Mouse (Mus musculus) embryonic stem cell, embryonic (primary cell): ENCODE data around the gene Sart1.

Experiments used
- CTCF ChIA-PET, 4 experiments: fragments of 300-600 bp in 2 of 4; fragments of 350-600 bp in 2 of 4; sonication (Branson Sonifier 250); formaldehyde crosslinking; loops; one replicate each; lab custom pipeline; 2022; ENCODE audit warnings: inconsistent platforms in 2 of 4; lab: Charles Lee
- POLR2A ChIA-PET, 4 experiments: fragments of 300-600 bp in 2 of 4; fragments of 350-600 bp in 2 of 4; sonication (Branson Sonifier 250); formaldehyde crosslinking; loops; one replicate each; lab custom pipeline; 2022; ENCODE audit warnings: antibody characterized with exemption in 4 of 4, inconsistent platforms in 1 of 4; lab: Charles Lee

The Sart1 gene

GRCm38 (mm10) chr19:5372724-5373123 lies 15.8 kb downstream of the Sart1 start:
- ChIA-PET POLR2A (interaction anchor here in 2 of 4 experiments (1.0 to 4.3 kb wide), 3 partner anchors 10 to 16 kb away, joined by 3 to 13 read pairs (median 10); partner anchors contain the start of gene Sart1 (in 1 of the 2)), CTCF (no interaction called here)

GRCm38 (mm10) chr19:5370932-5371331 lies 17.6 kb downstream of the Sart1 start:
- ChIA-PET CTCF (interaction anchor here (0.6 to 1.6 kb wide), 24 partner anchors 10 to 1312 kb away, joined by 3 to 11 read pairs (median 4); partner anchors contain the start of genes Sart1 (in 2 of the 4), Ehbp1l1 (in 1 of the 4) and Sf1 (in 1 of the 4)), POLR2A (interaction anchor here in 3 of 4 experiments (0.6 to 4.3 kb wide), 24 partner anchors 8 to 1611 kb away, joined by 3 to 13 read pairs (median 4); partner anchors contain the start of genes Drap1 (in 2 of the 3), Sart1 (in 2 of the 3), AI837181 (in 1 of the 3) and Gal3st3 (in 1 of the 3))

- CTCF ChIA-PET = interaction anchor here in 2 of 4 experiments (0.9 to 1.9 kb wide), 7 partner anchors 9 to 120 kb away, joined by 3 to 9 read pairs (median 4); partner anchors contain the start of genes Catsper1 (in 1 of the 2), Mus81 (in 1 of the 2), Sart1 (in 1 of the 2) and Sf3b2 (in 1 of the 2)
- POLR2A ChIA-PET = interaction anchor here (0.5 to 3.0 kb wide), 42 partner anchors 8 to 718 kb away, joined by 3 to 68 read pairs (median 7); partner anchors contain the start of genes AI837181 (in 3 of the 4), Cfl1 (in 3 of the 4), Drap1 (in 3 of the 4) and Mus81 (in 3 of the 4)
These were observed 21.0 kb downstream of the Sart1 start for GRCm38 (mm10) chr19:5367455-5367854.

GRCm38 (mm10) chr19:5367053-5367359 lies 21.5 kb downstream of the Sart1 start, which contains the start of gene Banf1:
Gene Banf1 (minus strand): TSS chr19:5367168.
- CTCF ChIA-PET = interaction anchor here in 3 of 4 experiments (0.8 to 1.9 kb wide), 11 partner anchors 9 to 209 kb away, joined by 3 to 9 read pairs (median 4); partner anchors contain the start of genes Catsper1 (in 1 of the 3), Mus81 (in 1 of the 3), Sart1 (in 1 of the 3) and Sf3b2 (in 1 of the 3)

GRCm38 (mm10) chr19:5366175-5367052 lies 22.1 kb downstream of the Sart1 start, which contains the start of gene Eif1ad:
Gene Eif1ad (plus strand): TSS chr19:5366741.
- CTCF ChIA-PET = interaction anchor here in 3 of 4 experiments (0.6 to 1.9 kb wide), 15 partner anchors 10 to 522 kb away, joined by 3 to 11 read pairs (median 4); partner anchors contain the start of genes Catsper1 (in 1 of the 3), Cst6 (in 1 of the 3), Mus81 (in 1 of the 3) and Sart1 (in 1 of the 3)
- POLR2A ChIA-PET = interaction anchor here (0.6 to 3.0 kb wide), 85 partner anchors 9 to 1613 kb away, joined by 3 to 68 read pairs (median 4); partner anchors contain the start of genes AI837181 (in 3 of the 4), Cfl1 (in 3 of the 4), Drap1 (in 3 of the 4) and Mus81 (in 3 of the 4)

More at GRCm38 (mm10) chr19:5367053-5367359, 21.5 kb downstream of the Sart1 start, which contains the start of gene Banf1:
- POLR2A ChIA-PET = interaction anchor here (0.5 to 3.0 kb wide), 77 partner anchors 9 to 1613 kb away, joined by 3 to 68 read pairs (median 4); partner anchors contain the start of genes AI837181 (in 3 of the 4), Cfl1 (in 3 of the 4), Drap1 (in 3 of the 4) and Mus81 (in 3 of the 4)

- ChIA-PET POLR2A (interaction anchor here in 3 of 4 experiments (0.6 to 3.0 kb wide), 50 partner anchors 10 to 1676 kb away, joined by 3 to 68 read pairs (median 7); partner anchors contain the start of genes Cfl1 (in 3 of the 3), Mus81 (in 3 of the 3), Sart1 (in 3 of the 3) and AI837181 (in 2 of the 3)), CTCF (interaction anchor here in 3 of 4 experiments (0.6 to 1.6 kb wide), 10 partner anchors 17 to 982 kb away, joined by 3 to 11 read pairs (median 3); partner anchors contain the start of genes Cst6 (in 1 of the 3) and Sart1 (in 1 of the 3))
These were observed 22.8 kb downstream of the Sart1 start for GRCm38 (mm10) chr19:5365751-5366150.

GRCm38 (mm10) chr19:5364124-5364523 lies 24.4 kb downstream of the Sart1 start:
- ChIA-PET POLR2A (interaction anchor here in 3 of 4 experiments (0.8 to 2.1 kb wide), 9 partner anchors 11 to 61 kb away, joined by 3 to 8 read pairs (median 4); partner anchors contain the start of genes AI837181 (in 1 of the 3), Drap1 (in 1 of the 3) and Sart1 (in 1 of the 3)), CTCF (interaction anchor here in 2 of 4 experiments (0.8 to 2.6 kb wide), 3 partner anchors 16 to 26 kb away, joined by 3 to 11 read pairs (median 3); no protein-coding TSS in a partner anchor)

GRCm38 (mm10) chr19:5362186-5362585 lies 26.3 kb downstream of the Sart1 start:
- CTCF ChIA-PET = interaction anchor here in 2 of 4 experiments (0.9 to 3.7 kb wide), 5 partner anchors 8 to 67 kb away, joined by 4 to 11 read pairs (median 10); partner anchors contain the start of genes Cst6 (in 1 of the 2) and Sf3b2 (in 1 of the 2)

GRCm38 (mm10) chr19:5356080-5356479 lies 32.4 kb downstream of the Sart1 start:
- ChIA-PET CTCF (interaction anchor here in 2 of 4 experiments (0.5 to 0.7 kb wide), 2 partner anchors 218 to 1376 kb away, joined by 3 read pairs; no protein-coding TSS in a partner anchor), POLR2A (interaction anchor here in 2 of 4 experiments (0.7 to 1.6 kb wide), 5 partner anchors 11 to 240 kb away, joined by 3 to 6 read pairs (median 3); partner anchors contain the start of genes Banf1 (in 2 of the 2) and Eif1ad (in 2 of the 2))

More at GRCm38 (mm10) chr19:5362186-5362585, 26.3 kb downstream of the Sart1 start:
- POLR2A ChIA-PET = interaction anchor here (0.7 to 3.1 kb wide), 28 partner anchors 9 to 1633 kb away, joined by 3 to 10 read pairs (median 4); partner anchors contain the start of genes AI837181 (in 2 of the 4), Drap1 (in 2 of the 4), Ccdc85b (in 1 of the 4) and Cst6 (in 1 of the 4)

GRCm38 (mm10) chr19:5353609-5354008 lies 34.9 kb downstream of the Sart1 start:
- ChIA-PET POLR2A (interaction anchor here in 2 of 4 experiments (0.5 to 2.1 kb wide), 3 partner anchors 8 to 387 kb away, joined by 3 to 9 read pairs (median 4); partner anchors contain the start of gene Ltbp3 (in 1 of the 2)), CTCF (no interaction called here)

- ChIA-PET CTCF (interaction anchor here (0.5 to 3.4 kb wide), 29 partner anchors 11 to 422 kb away, joined by 3 to 31 read pairs (median 4); partner anchors contain the start of genes Catsper1 (in 3 of the 4), AI837181 (in 1 of the 4), Drap1 (in 1 of the 4) and Eif1ad (in 1 of the 4)), POLR2A (interaction anchor here in 3 of 4 experiments (0.6 to 2.5 kb wide), 16 partner anchors 9 to 326 kb away, joined by 3 to 12 read pairs (median 4); partner anchors contain the start of genes Banf1 (in 2 of the 3), Eif1ad (in 2 of the 3), Catsper1 (in 1 of the 3) and Ccdc85b (in 1 of the 3))
These were observed 39.0 kb downstream of the Sart1 start, which contains the start of gene Cst6 for GRCm38 (mm10) chr19:5349502-5349873. Gene Cst6 (minus strand): TSS chr19:5349574.

- POLR2A ChIA-PET = interaction anchor here in 3 of 4 experiments (0.5 to 2.5 kb wide), 38 partner anchors 10 to 1773 kb away, joined by 3 to 12 read pairs (median 4); partner anchors contain the start of genes Banf1 (in 3 of the 3), Eif1ad (in 3 of the 3), AI837181 (in 1 of the 3) and Catsper1 (in 1 of the 3)
- CTCF ChIA-PET = interaction anchor here (0.5 to 3.4 kb wide), 58 partner anchors 10 to 781 kb away, joined by 3 to 31 read pairs (median 3); partner anchors contain the start of genes Catsper1 (in 3 of the 4), Sf3b2 (in 2 of the 4), AI837181 (in 1 of the 4) and Ccdc85b (in 1 of the 4)
These were observed 39.7 kb downstream of the Sart1 start for GRCm38 (mm10) chr19:5348526-5349501.

- CTCF ChIA-PET = interaction anchor here (0.6 to 3.4 kb wide), 39 partner anchors 10 to 780 kb away, joined by 3 to 31 read pairs (median 4); partner anchors contain the start of genes Catsper1 (in 3 of the 4), Sf3b2 (in 2 of the 4), AI837181 (in 1 of the 4) and Ccdc85b (in 1 of the 4)
- POLR2A ChIA-PET = interaction anchor here in 3 of 4 experiments (0.5 to 2.5 kb wide), 26 partner anchors 10 to 1772 kb away, joined by 3 to 12 read pairs (median 4); partner anchors contain the start of genes AI837181 (in 1 of the 3), Banf1 (in 1 of the 3), Catsper1 (in 1 of the 3) and Ccdc85b (in 1 of the 3)
These were observed 40.4 kb downstream of the Sart1 start for GRCm38 (mm10) chr19:5348064-5348463.

GRCm38 (mm10) chr19:5345297-5346131 lies 43.0 kb downstream of the Sart1 start:
- POLR2A ChIA-PET = no interaction called here
- CTCF ChIA-PET = no interaction called here
